Mouse (Mus musculus) G1E-ER4 (cell line): ENCODE data around the gene Hivep2. TPM values are rescaled to one million over a fixed set of nuclear protein-coding genes. Genes with fewer than 3 reads are reported as not detected.

Experiments
- GATA1 ChIP-seq: IDR thresholded peaks from one replicate; pipeline ENCODE4 v1.8.0; 2012; ENCODE audit warnings: low read length, inconsistent platforms
- polyA plus RNA-seq: library from polyadenylated mRNA; stranded (reverse); fragments of >175 nt; gene quantifications from 2 replicates; pipeline ENCODE4 v1.2.3, GENCODE M21; 2012

The Hivep2 gene
- polyA plus RNA-seq, 1 experiment = not detected

GRCm38 (mm10) chr10:14048916-14049445 lies 83.1 kb downstream of the Hivep2 start:
- TF ChIP-seq GATA1 = no peak

GRCm38 (mm10) chr10:14049686-14050085 lies 83.8 kb downstream of the Hivep2 start:
- no peak for TF ChIP-seq GATA1

- no peak for TF ChIP-seq GATA1
Observed at GRCm38 (mm10) chr10:14050586-14050985, 84.7 kb downstream of the Hivep2 start.

GRCm38 (mm10) chr10:14052109-14052689 lies 86.3 kb downstream of the Hivep2 start:
- no peak for TF ChIP-seq GATA1

- TF ChIP-seq GATA1 = no peak
Observed at GRCm38 (mm10) chr10:14054860-14055259, 89.0 kb downstream of the Hivep2 start.

GRCm38 (mm10) chr10:14055533-14055981 lies 89.7 kb downstream of the Hivep2 start:
- no peak for TF ChIP-seq GATA1

GRCm38 (mm10) chr10:14056057-14056456 lies 90.2 kb downstream of the Hivep2 start:
- TF ChIP-seq GATA1 = no peak

GRCm38 (mm10) chr10:14056584-14057451 lies 90.9 kb downstream of the Hivep2 start:
- no peak for TF ChIP-seq GATA1

GRCm38 (mm10) chr10:14057841-14058605 lies 92.1 kb downstream of the Hivep2 start:
- TF ChIP-seq GATA1 = no peak

- no peak for TF ChIP-seq GATA1
Observed at GRCm38 (mm10) chr10:14058742-14059141, 92.9 kb downstream of the Hivep2 start.

GRCm38 (mm10) chr10:14059581-14059980 lies 93.7 kb downstream of the Hivep2 start:
- no peak for TF ChIP-seq GATA1

GRCm38 (mm10) chr10:14060302-14060701 lies 94.4 kb downstream of the Hivep2 start:
- no peak for TF ChIP-seq GATA1

- no peak for TF ChIP-seq GATA1
Observed at GRCm38 (mm10) chr10:14063226-14063625, 97.4 kb downstream of the Hivep2 start.

GRCm38 (mm10) chr10:14064759-14065395 lies 99.0 kb downstream of the Hivep2 start:
- no peak for TF ChIP-seq GATA1

- no peak for TF ChIP-seq GATA1
Observed at GRCm38 (mm10) chr10:14067802-14068201, 101.9 kb downstream of the Hivep2 start.

GRCm38 (mm10) chr10:14070498-14071079 lies 104.7 kb downstream of the Hivep2 start:
- no peak for TF ChIP-seq GATA1
